Mouse (Mus musculus): ENCODE measurements around the gene Chd4.
"Not testable (repeated sequence)": the region's sequence is repeated elsewhere in the genome, so short reads cannot be mapped to it uniquely, and the experiment has no call there.

GRCm38 (mm10) chr6:125162615-125163305 is 67.0 kb downstream of the Chd4 start:
- not testable (repeated sequence) for TF ChIP-seq MYOD1 (IDR thresholded peaks at IDR 0.05; ENCODE audit: control insufficient read depth in 1 of 3, insufficient read length in 2 of 3, low read depth in 2 of 3); POLR2A (IDR thresholded peaks at IDR 0.05; ENCODE audit: insufficient read length, low read depth); MAX (IDR thresholded peaks at IDR 0.05; ENCODE audit: low read depth); USF1 (IDR thresholded peaks at IDR 0.05; ENCODE audit: low read depth); E2F4 (IDR thresholded peaks at IDR 0.05; ENCODE audit: insufficient read depth); REST (IDR thresholded peaks at IDR 0.05; ENCODE audit: insufficient read depth, insufficient read length); TCF12 (IDR thresholded peaks at IDR 0.05; ENCODE audit: insufficient read depth, poor library complexity, severe bottlenecking); MYOG (IDR thresholded peaks at IDR 0.05; ENCODE audit: control insufficient read depth in 1 of 3, insufficient read depth in 1 of 3, insufficient read length in 2 of 3, low read depth in 2 of 3); CEBPB (IDR thresholded peaks at IDR 0.05; ENCODE audit: insufficient read depth, poor library complexity, severe bottlenecking); TCF3 (IDR thresholded peaks at IDR 0.05; ENCODE audit: insufficient read length, low read depth)
- peak; percentile 67 for TF ChIP-seq POLR2AphosphoS2 (IDR thresholded peaks at IDR 0.05; ENCODE audit: insufficient read length, low read depth)
